Mouse (Mus musculus) Patski (cell line): ENCODE measurements around the gene Usp21. TPM values are rescaled to one million over a fixed set of nuclear protein-coding genes. Genes with fewer than 3 reads are reported as not detected.
A peak's percentile ranks its signal among the peaks of the same experiment; 100 is the strongest.
"Not testable (repeated sequence)": the region's sequence is repeated elsewhere in the genome, so short reads cannot be mapped to it uniquely, and the experiment has no call there.

Source experiments
- ATAC-seq: fragments of 100-300 bp; one replicate; pipeline ENCODE4 v1.8.0; 2021
- CTCF ChIA-PET: fragments of 350-600 bp; sonication (Branson Sonifier 250); formaldehyde crosslinking; loops from one replicate; lab custom pipeline; 2022; ENCODE audit warnings: inconsistent platforms; lab: Charles Lee
- POLR2A ChIA-PET: fragments of 350-600 bp; sonication (Branson Sonifier 250); formaldehyde crosslinking; loops from one replicate; lab custom pipeline; 2022; ENCODE audit warnings: antibody characterized with exemption, inconsistent platforms; lab: Charles Lee
- DNase-seq: peaks from one replicate; pipeline ENCODE4 v3.0.0-alpha.2; 2011; ENCODE audit warnings: low read depth, low spot score
- H3K27me3 ChIP-seq: fragments of 371-371 bp; one replicate; pipeline ENCODE4 v1.5.1; 2021
- CTCF ChIP-seq: fragments of 100-300 bp; IDR thresholded peaks from one replicate; pipeline ENCODE4 v1.5.1; 2021
- in situ Hi-C: fragments of 300-500 bp; cut with MboI; formaldehyde crosslinking; loops from 3 replicates; pipeline ENCODE4 v1.11.1; 2018; ENCODE audit warnings: low pct_unique_long_range_greater_than_20kb, mixed read lengths
- polyA plus RNA-seq: library from polyadenylated mRNA; unstranded; gene quantifications from one replicate; pipeline ENCODE4 v1.2.3, GENCODE M21; 2021

The Usp21 gene
- polyA plus RNA-seq, 1 experiment from 2014 or later = 64.9 TPM

DNA sequence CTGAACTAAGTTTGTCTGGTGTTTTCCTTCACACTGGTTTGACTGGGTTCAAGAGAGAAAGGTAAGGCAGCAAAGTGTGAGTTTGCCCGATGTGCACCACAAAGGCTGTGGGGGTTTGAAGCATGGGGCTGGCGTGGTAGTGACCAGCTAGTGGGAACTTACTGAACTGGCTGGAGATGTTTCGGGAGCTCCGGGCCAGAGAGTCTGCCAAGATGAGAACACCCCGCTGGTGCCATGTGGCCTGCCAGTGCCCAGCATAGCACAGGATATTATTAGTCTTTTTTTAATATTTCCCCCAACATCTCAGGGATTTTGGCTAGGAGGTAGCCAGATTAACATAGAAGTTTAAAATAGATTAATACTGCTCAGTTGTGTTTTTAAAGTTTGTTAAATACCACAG lies 32.4 kb upstream of the Usp21 start:
- in situ Hi-C loops = loop anchor here (5.0 kb wide), 1 partner anchor 37 kb away; no protein-coding TSS in a partner anchor
- no peak for ATAC-seq
- no peak for DNase-seq
- H3K27me3 ChIP-seq = no peaks in the 10 kb centered on the region
- POLR2A ChIA-PET = no interaction called here
- TF ChIP-seq CTCF = no peak
- CTCF ChIA-PET = interaction anchor here (1.7 to 1.9 kb wide), 2 partner anchors 11 to 38 kb away, joined by 7 to 8 read pairs; no protein-coding TSS in a partner anchor

DNA sequence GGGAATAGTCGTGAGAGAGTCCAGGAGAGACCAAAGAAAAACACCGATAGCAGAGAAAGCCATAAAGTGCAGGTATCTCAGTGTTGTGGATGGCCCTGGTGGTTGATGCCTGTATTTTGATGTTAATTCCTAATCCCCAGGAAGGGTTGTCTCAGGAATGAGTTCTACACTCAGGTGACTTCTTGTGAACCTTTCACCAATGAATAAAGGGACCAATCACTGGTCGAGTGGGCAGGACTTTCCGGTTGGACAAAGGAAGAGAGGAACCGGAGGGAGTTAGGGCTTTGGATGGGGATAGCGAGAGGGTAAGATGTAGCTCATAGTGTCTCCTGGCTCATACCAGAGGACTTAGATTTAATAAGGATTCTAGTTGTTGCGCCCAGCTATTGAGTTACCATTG lies 32.0 kb upstream of the Usp21 start:
- POLR2A ChIA-PET = no interaction called here
- no peak for ATAC-seq
- H3K27me3 ChIP-seq = no peaks in the 10 kb centered on the region
- in situ Hi-C loops = loop anchor here (5.0 kb wide), 1 partner anchor 38 kb away; no protein-coding TSS in a partner anchor
- DNase-seq = no peak
- CTCF ChIA-PET = interaction anchor here (1.7 to 1.9 kb wide), 2 partner anchors 11 to 38 kb away, joined by 7 to 8 read pairs; no protein-coding TSS in a partner anchor
- TF ChIP-seq CTCF = no peak

DNA sequence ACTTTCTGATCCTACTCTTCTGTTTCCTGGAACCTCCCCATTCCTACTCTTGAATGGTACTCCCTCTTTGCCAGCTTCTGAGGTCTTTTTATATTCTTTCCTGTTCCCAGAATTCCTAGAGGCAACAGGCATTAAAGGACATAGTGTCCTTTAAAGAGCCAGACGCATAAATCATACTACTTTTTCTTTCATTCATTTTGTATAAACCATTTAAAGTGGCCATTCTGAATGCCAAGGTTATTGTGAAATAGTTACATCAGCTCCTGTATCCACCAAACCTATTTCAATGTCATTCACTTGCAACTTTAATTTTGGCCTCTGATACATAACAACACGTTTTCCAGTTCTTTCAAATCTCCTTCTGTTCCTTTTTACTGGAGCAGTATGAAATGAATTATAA lies 21.5 kb upstream of the Usp21 start:
- CTCF ChIA-PET = interaction anchor here (1.5 to 1.8 kb wide), 3 partner anchors 11 to 49 kb away, joined by 3 to 8 read pairs (median 3); partner anchors contain the start of gene Ufc1
- no peak for TF ChIP-seq CTCF
- H3K27me3 ChIP-seq = no peaks in the 10 kb centered on the region
- ATAC-seq (no peak), DNase-seq (no peak)
- in situ Hi-C loops = no loop called here
- POLR2A ChIA-PET = interaction anchor here (2.0 kb wide), 1 partner anchor 15 kb away, joined by 4 read pairs; no protein-coding TSS in a partner anchor

DNA sequence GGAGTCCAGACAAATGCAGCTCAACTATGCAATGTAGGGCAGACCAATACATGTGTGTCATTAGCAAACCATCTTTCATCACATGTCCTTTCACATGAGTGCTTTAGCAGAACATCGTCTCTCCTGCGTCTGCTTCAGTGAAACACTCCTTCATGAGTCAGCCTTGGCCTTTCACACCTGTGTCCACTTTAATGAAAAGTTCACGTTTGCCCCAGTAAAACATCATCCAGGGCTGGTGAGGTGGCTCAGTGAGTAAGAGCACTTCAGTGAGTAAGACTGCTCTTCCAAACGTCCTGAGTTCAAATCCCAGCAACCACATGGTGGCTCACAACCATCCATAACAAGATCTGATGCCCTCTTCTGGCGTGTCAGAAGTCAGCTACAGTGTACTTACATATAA lies 18.4 kb upstream of the Usp21 start:
- CTCF ChIA-PET, H3K27me3 ChIP-seq, POLR2A ChIA-PET, DNase-seq, in situ Hi-C loops, ATAC-seq: not testable (repeated sequence)
- peak; percentile 8 for TF ChIP-seq CTCF

DNA sequence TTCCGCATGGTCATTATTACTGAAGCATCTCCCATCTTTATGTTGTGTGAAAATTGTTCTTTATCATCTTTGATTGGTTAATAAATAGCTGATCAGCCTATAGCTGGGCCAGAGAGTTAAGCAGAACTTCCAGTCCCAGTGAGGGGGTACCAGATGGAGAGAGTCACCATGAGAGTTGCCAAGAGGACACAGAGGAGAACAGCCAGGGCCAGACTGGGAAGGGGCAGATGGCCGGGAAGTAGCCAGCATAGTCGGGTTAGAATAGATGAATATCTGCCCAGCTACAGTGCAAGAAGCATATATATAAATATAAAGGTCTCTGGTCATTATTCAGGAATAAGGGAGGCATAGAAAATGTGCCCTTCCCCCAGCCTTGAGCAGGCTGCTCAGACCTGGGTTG lies 10.4 kb upstream of the Usp21 start:
- CTCF ChIA-PET = no interaction called here
- in situ Hi-C loops = no loop called here
- H3K27me3 ChIP-seq = no peaks in the 10 kb centered on the region
- no peak for TF ChIP-seq CTCF
- DNase-seq = no peak
- ATAC-seq = no peak
- POLR2A ChIA-PET = no interaction called here

DNA sequence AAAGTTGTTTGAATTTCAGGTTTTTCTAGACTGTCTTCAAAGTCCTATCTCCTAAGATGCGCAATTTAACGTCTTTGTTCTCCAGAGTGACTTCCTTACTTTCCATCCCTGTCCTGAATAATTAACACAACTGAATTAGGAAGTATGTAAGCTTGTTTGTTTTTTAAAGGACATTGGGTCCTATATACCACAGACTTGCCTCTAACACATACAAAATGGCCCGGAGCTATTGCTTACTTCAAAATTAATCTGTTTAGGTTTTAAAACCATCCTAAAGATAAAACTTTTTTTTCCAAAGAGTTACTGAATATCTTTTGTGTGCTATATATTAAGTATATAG lies 7.2 kb upstream of the Usp21 start:
- ChIA-PET CTCF (interaction anchor here (1.0 to 1.3 kb wide), 3 partner anchors 14 to 115 kb away, joined by 3 read pairs; partner anchors contain the start of gene Ppox), POLR2A (no interaction called here)
- in situ Hi-C loops = no loop called here
- no peak for TF ChIP-seq CTCF
- ATAC-seq = peak; percentile 17
- no peak for DNase-seq
- no peaks in the 10 kb centered on the region for H3K27me3 ChIP-seq

DNA sequence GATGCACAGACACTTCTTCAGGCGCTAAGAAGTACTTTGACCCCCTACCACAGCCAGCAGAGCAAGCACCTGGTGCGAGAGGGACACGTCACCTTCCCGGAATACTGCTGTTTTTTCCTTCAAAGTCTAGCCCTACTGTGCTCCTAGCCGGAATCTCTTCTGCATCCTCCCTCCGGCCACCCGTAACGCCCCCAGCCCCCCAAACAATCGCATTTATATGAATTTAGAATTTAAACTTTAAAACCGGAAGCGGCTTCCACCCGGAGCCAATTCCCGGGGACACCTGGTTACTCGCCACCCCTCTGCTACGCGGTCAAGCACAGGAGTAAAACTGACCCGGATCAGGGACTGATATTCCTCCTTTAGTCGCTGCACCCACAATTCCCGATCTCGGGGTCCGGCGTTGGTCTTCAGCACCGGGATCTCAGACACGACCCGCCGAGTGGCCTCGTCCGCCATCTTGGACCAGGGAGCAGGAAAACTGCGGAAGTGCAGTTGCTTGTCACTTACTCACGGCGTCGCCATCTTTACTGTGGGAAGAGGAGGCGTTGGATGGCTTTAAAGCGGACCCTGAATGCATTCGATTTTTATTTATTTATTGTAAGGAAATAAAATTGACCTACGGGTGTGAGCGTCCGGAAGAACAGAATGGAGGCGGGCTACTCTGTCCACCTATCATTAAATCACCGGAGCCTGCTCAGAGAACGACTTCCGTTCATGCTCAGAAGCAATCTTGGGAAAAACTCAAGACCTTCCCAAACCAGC lies 6.7 kb upstream of the Usp21 start, which contains the start of gene Ufc1:
Gene Ufc1, minus strand, starts transcription at position 727 of the 765 bp plus-strand sequence.
- TF ChIP-seq CTCF = no peak
- CTCF ChIA-PET = interaction anchor here (1.0 to 2.3 kb wide), 4 partner anchors 13 to 25 kb away, joined by 3 to 5 read pairs (median 4); partner anchors contain the start of genes B4galt3 and Ppox
- POLR2A ChIA-PET = interaction anchor here (1.2 kb wide), 1 partner anchor 14 kb away, joined by 4 read pairs; no protein-coding TSS in a partner anchor

DNA sequence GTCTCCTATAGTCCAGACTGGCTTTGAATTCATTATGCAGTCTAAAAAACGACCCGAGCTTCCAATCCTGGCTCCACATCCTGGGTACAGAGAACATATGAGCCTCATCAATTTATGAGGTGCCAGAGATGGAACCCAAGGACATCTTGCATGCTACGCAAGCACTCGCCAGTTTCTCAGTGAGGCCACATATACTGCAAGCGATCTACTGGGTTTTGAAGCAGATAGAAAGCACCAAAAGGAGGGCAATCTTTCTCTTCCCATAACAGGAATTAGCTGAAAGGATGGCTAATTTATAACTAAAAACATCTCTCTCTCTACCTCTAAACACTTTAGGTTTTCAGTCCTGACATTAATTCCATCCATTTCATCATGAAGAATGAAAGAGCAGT lies 6.1 kb upstream of the Usp21 start:
- CTCF ChIA-PET = interaction anchor here (1.3 to 2.3 kb wide), 3 partner anchors 12 to 183 kb away, joined by 3 to 5 read pairs (median 5); partner anchors contain the start of genes B4galt3 and Ppox
- TF ChIP-seq CTCF = no peak
- in situ Hi-C loops = no loop called here
- POLR2A ChIA-PET = interaction anchor here (1.2 kb wide), 1 partner anchor 14 kb away, joined by 4 read pairs; no protein-coding TSS in a partner anchor
- no peak for ATAC-seq
- no peaks in the 10 kb centered on the region for H3K27me3 ChIP-seq
- DNase-seq = no peak

More for the DNA sequence above, 6.7 kb upstream of the Usp21 start, which contains the start of gene Ufc1:
- no peaks in the 10 kb centered on the region for H3K27me3 ChIP-seq
- DNase-seq = peak; percentile 56
- in situ Hi-C loops = no loop called here
- peak; percentile 70 for ATAC-seq

DNA sequence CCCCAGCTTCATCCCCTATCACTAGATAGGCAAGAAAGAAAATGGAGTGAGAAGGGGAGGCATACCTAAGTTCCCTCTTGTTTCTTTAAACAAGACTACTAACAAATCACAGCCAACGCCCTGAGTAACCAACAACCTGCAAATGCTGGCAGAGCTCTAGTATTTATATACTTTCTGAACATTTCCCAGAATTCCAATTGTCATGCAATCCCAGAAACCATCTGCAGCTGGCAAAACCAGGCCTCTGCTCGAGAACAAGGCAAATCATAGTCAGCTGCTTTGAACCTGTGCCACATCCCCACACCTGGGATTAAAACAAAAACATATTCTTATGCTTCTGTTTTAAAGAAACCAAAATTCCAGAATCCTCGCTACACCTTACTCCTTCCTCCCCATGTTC lies 5.6 kb upstream of the Usp21 start:
- no peak for DNase-seq
- POLR2A ChIA-PET = interaction anchor here (1.2 kb wide), 1 partner anchor 15 kb away, joined by 4 read pairs; no protein-coding TSS in a partner anchor
- CTCF ChIA-PET = interaction anchor here (0.9 to 2.3 kb wide), 4 partner anchors 12 to 398 kb away, joined by 3 to 5 read pairs (median 4); partner anchors contain the start of genes B4galt3 and Ppox
- in situ Hi-C loops = no loop called here
- no peak for TF ChIP-seq CTCF
- no peak for ATAC-seq
- H3K27me3 ChIP-seq = no peaks in the 10 kb centered on the region

DNA sequence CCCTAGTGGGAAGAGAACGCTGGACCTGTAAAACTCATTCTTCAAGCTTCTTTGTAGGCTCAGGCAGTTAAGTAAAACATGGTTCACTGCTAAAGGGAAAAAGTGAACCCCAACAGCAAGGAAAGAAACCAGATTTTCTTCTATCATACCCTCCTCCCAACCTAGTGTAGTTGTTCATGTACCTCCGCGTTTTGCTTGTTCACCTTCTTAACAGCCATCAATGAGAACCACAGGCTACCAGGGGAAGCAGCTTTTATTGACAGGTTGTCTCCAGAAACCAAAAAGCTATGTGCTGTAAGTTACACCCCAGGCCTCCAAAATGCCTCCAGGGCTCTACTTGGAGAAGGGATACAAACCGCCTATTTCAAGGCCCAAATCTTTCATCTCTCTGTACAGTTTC lies 537 bp upstream of the Usp21 start:
- in situ Hi-C loops = no loop called here
- no peaks in the 10 kb centered on the region for H3K27me3 ChIP-seq
- CTCF ChIA-PET = interaction anchor here (1.1 to 1.2 kb wide), 2 partner anchors 66 to 71 kb away, joined by 3 read pairs; partner anchors contain the start of gene Tomm40l
- POLR2A ChIA-PET = interaction anchor here (1.1 to 2.5 kb wide), 2 partner anchors 17 to 61 kb away, joined by 3 to 13 read pairs; no protein-coding TSS in a partner anchor
- DNase-seq (no peak), ATAC-seq (no peak)
- no peak for TF ChIP-seq CTCF
